Mouse (Mus musculus) megakaryocyte, embryonic 14.5 days (primary cell): ENCODE measurements around the gene Ackr1. TPM values are rescaled to one million over a fixed set of nuclear protein-coding genes. Genes with fewer than 3 reads are reported as not detected.

ENCODE experiments used
- H3K27me3 ChIP-seq: replicated peaks from 2 replicates; pipeline ENCODE3; 2012; ENCODE audit warnings: inconsistent platforms
- H3K36me3 ChIP-seq: replicated peaks from 2 replicates; pipeline ENCODE3; 2012; ENCODE audit warnings: low read length, inconsistent platforms, mixed read lengths
- H3K4me1 ChIP-seq: 2 replicates; pipeline ENCODE4 v1.6.1; 2012; ENCODE audit warnings: inconsistent platforms
- H3K4me3 ChIP-seq: replicated peaks from 2 replicates; pipeline ENCODE3; 2012; ENCODE audit warnings: moderate library complexity, mild to moderate bottlenecking, inconsistent platforms
- H3K9me3 ChIP-seq: 2 replicates; pipeline ENCODE4 v1.6.1; 2012; ENCODE audit warnings: inconsistent platforms
- FLI1 ChIP-seq: IDR thresholded peaks from 2 replicates; pipeline ENCODE4 v1.6.1; 2012; ENCODE audit warnings: low read length, inconsistent platforms, mixed read lengths
- GATA1 ChIP-seq: IDR thresholded peaks from 3 replicates; pipeline ENCODE4 v1.6.1; 2012; ENCODE audit warnings: mixed read lengths, low read length, inconsistent platforms, borderline replicate concordance
- polyA plus RNA-seq: library from polyadenylated mRNA; stranded (reverse); fragments of >175 nt; gene quantifications from 2 replicates; pipeline ENCODE4 v1.2.3, GENCODE M21; 2012; ENCODE audit warnings: low replicate concordance; ENCODE audit not compliant: insufficient read depth

Gene Ackr1
- polyA plus RNA-seq, 1 experiment: 1.4 TPM

DNA sequence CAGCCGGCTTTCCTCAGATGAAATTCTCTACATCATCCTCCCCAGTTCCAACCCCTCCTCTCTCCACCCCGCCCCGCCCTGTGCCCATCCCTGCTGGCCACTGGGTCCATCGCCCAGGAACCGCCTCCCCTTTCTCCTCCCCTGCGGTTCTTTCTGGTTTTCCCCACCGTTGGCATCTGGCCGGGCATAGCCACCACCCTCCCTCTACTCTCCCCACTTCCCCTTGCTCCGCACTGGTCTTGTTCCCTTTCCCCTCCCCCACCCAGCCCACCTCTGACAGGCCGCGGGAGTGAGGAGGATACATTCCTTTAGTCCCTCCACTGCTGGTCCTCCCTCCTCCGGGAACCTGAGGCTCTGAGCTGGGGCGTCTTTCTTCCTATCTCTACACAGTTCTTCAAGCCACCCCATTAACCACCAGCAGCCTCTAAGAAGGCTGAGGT, 32.4 kb upstream of the Ackr1 start:
- no peaks in the 10 kb centered on the region for H3K9me3 ChIP-seq
- H3K4me3 ChIP-seq: peak overlapping the region; percentile 75
- peaks cover 78% of the 10 kb centered on the region for H3K27me3 ChIP-seq
- TF ChIP-seq GATA1: no peak
- TF ChIP-seq FLI1: no peak
- H3K36me3 ChIP-seq: no peaks in the 10 kb centered on the region
- H3K4me1 ChIP-seq: peaks cover 29% of the 10 kb centered on the region

- Histone ChIP-seq H3K4me1 (peaks cover 29% of the 10 kb centered on the region), H3K27me3 (peaks cover 64% of the 10 kb centered on the region), H3K4me3 (no peak overlapping the region), H3K36me3 (no peaks in the 10 kb centered on the region), H3K9me3 (no peaks in the 10 kb centered on the region)
- no peak for TF ChIP-seq GATA1
- TF ChIP-seq FLI1: no peak
Observed at GRCm38 (mm10) chr1:173364125-173364800, 30.7 kb upstream of the Ackr1 start.

- Histone ChIP-seq H3K9me3 (no peaks in the 10 kb centered on the region), H3K4me1 (peaks cover 29% of the 10 kb centered on the region), H3K27me3 (peaks cover 61% of the 10 kb centered on the region), H3K4me3 (no peak overlapping the region), H3K36me3 (no peaks in the 10 kb centered on the region)
- TF ChIP-seq GATA1: no peak
- no peak for TF ChIP-seq FLI1
Observed at GRCm38 (mm10) chr1:173363436-173363835, 29.9 kb upstream of the Ackr1 start.

- TF ChIP-seq FLI1: no peak
- no peak for TF ChIP-seq GATA1
- peaks cover 47% of the 10 kb centered on the region for H3K27me3 ChIP-seq
- H3K4me1 ChIP-seq: peaks cover 13% of the 10 kb centered on the region
- H3K4me3 ChIP-seq: no peak overlapping the region
- no peaks in the 10 kb centered on the region for H3K36me3 ChIP-seq
- no peaks in the 10 kb centered on the region for H3K9me3 ChIP-seq
Observed at GRCm38 (mm10) chr1:173361651-173362050, 28.1 kb upstream of the Ackr1 start.

DNA sequence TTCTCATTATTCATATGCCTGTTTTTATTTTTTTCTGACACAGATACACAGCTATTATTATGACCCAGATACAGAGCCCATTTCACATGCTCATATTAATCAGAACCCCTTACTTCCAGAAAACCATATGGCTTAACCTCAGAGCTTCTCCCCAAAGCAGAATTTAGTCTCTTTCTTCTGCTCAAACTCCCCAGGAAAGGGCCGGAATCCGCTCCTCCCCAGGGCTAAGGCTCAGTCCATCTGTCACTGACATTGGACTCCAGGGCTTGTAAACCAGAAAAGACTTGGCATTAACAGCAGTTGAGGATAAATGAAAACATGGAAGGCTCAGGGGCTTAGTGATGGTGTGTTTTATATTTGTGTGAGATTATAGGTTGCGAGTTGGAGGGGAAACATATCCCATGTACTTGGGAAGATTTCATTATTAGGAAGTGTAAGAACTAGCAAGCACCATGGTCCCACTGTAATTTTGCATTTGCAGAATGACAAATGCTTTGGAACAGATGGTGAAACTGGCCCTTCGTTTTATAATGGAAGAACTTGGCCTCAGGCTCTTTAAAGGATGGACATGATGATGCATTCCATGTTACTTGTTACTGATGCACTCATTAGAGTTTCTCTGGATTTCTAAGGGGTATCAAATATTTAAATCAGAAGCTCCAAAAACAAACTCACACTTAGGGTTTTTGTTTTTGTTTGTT, 26.2 kb upstream of the Ackr1 start:
- Histone ChIP-seq H3K4me1 (peaks cover 17% of the 10 kb centered on the region), H3K27me3 (peaks cover 28% of the 10 kb centered on the region), H3K36me3 (no peaks in the 10 kb centered on the region), H3K4me3 (no peak overlapping the region), H3K9me3 (no peaks in the 10 kb centered on the region)
- TF ChIP-seq FLI1 (no peak), GATA1 (no peak)

- H3K27me3 ChIP-seq: peaks cover 13% of the 10 kb centered on the region
- no peak overlapping the region for H3K4me3 ChIP-seq
- no peaks in the 10 kb centered on the region for H3K9me3 ChIP-seq
- TF ChIP-seq GATA1: no peak
- TF ChIP-seq FLI1: no peak
- no peaks in the 10 kb centered on the region for H3K36me3 ChIP-seq
- H3K4me1 ChIP-seq: peaks cover 19% of the 10 kb centered on the region
Observed at GRCm38 (mm10) chr1:173357799-173358198, 24.2 kb upstream of the Ackr1 start.

DNA sequence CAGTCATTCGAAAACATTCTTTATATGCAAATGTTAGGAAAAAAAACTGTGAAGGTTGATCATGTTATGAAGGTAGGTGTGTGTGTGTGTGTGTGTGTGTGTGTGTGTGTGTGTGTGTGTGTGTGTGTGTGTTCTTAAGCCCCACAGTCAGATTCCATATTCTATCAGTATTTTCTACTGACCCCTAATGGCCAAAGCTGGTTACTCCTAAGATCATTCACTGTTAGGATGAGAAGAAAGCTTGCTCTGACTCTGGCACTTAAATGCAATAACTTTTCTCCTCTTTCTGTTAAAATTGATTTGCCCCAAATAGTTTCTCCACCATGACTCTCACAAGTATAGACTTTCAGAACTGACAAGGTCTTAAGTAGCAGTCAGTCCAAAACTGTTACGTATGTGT, 23.1 kb upstream of the Ackr1 start:
- TF ChIP-seq GATA1: no peak
- no peak for TF ChIP-seq FLI1
- Histone ChIP-seq H3K36me3 (no peaks in the 10 kb centered on the region), H3K9me3 (no peaks in the 10 kb centered on the region), H3K27me3 (peaks cover 14% of the 10 kb centered on the region), H3K4me1 (peaks cover 19% of the 10 kb centered on the region), H3K4me3 (no peak overlapping the region)

DNA sequence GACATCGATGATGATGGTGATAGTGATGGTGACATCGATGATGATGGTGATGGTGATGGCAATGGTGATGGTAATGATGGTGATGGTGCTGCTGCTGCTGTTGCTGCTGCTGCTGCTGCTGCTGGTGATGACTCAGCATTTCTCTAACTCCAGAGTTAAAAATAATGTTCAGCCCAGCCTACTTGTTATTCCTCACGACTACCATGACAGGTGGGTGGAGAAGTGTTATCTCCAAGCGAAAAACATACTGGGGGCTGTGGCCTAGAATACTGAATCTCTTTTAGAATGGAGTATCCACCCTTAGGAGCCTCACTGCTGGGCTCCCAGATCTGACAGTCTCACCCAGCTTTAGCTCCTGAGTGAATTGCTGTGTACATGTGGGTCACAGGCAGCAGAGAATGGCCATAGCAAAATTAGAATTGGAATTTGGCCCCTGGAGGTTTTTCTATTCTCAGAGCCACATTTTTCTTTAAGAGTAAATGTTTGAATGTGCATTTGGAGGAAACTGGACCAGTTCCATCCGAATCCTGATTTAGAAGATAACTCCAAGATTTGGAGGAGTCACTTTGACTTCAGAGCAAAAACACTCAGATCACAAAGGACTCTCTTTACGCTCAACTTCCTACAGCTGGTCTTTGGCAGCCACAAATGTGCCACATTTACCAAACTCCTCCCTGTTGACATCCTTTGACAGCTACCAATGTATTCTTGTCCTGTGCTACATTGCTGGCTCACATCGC, 21.7 kb upstream of the Ackr1 start:
- Histone ChIP-seq H3K9me3 (no peaks in the 10 kb centered on the region), H3K27me3 (peaks cover 14% of the 10 kb centered on the region), H3K36me3 (no peaks in the 10 kb centered on the region), H3K4me1 (peaks cover 24% of the 10 kb centered on the region), H3K4me3 (peak overlapping the region; percentile 64)
- TF ChIP-seq FLI1: no peak
- TF ChIP-seq GATA1: no peak

- H3K4me3 ChIP-seq: peak within 1 kb of the TSS; percentile 85
- no peaks in the 10 kb centered on the region for H3K36me3 ChIP-seq
- peaks cover 31% of the 10 kb centered on the region for H3K4me1 ChIP-seq
- TF ChIP-seq FLI1: no peak
- TF ChIP-seq GATA1: no peak
- no peaks in the 10 kb centered on the region for H3K9me3 ChIP-seq
- peaks cover 18% of the 10 kb centered on the region for H3K27me3 ChIP-seq
Observed at GRCm38 (mm10) chr1:173350372-173350957, 16.9 kb upstream of the Ackr1 start, which contains the start of gene Aim2. TSS of gene Aim2 (plus strand) at chr1:173350879.

DNA sequence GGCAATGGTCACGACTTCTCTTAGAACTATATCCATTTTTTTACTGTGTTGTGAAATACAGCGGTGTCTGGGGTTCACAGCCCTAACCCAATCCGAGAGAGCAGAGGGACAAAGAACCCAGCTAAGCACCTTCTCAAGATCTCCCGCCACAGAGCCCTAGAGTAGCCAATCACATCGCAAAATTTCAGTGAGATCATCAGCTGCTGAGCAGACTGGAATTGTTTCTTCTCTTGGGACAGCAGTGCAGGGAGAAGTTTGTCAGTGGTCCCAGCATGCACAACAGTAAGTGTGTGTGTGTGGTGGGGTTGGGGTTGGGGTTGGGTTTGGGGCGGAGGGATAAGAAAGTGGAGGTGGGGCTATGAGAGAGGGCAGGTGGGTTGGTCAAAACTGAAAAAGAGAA, 16.4 kb upstream of the Ackr1 start:
- peak overlapping the region; percentile 85 for H3K4me3 ChIP-seq

More for the DNA sequence above, 16.4 kb upstream of the Ackr1 start:
- Histone ChIP-seq H3K4me1 (peaks cover 26% of the 10 kb centered on the region), H3K9me3 (no peaks in the 10 kb centered on the region), H3K27me3 (peaks cover 20% of the 10 kb centered on the region), H3K36me3 (no peaks in the 10 kb centered on the region)
- TF ChIP-seq FLI1 (no peak), GATA1 (no peak)
